Mouse (Mus musculus): ENCODE measurements at regions not wholly inside any gene's neighbourhood (a gene's known extent, or its start where the extent isn't known, plus 50 kb on each side); places are given as distances from the start of the nearest gene placed in this dataset.

GRCm38 (mm10) chr16:25199984-25200383, 86.6 kb upstream of the Tprg start:
- TF ChIP-seq USF1 (IDR thresholded peaks at IDR 0.05; ENCODE audit: low read depth, low read length) (no peak), BHLHE40 (IDR thresholded peaks at IDR 0.05; ENCODE audit: borderline replicate concordance, low read depth, low read length) (peak; percentile 37; the same call in 1 of the 2 replicates), POLR2A (IDR thresholded peaks at IDR 0.05; ENCODE audit: control insufficient read depth in 1 of 2, insufficient read depth in 1 of 2, low read depth in 1 of 2, low read length in 2 of 2, poor library complexity in 1 of 2) (no peak), MEF2A (IDR thresholded peaks at IDR 0.05; ENCODE audit: extremely low read depth, insufficient replicate concordance, low read depth, low read length, poor library complexity, severe bottlenecking) (peak; percentile 68; the same call in 1 of the 2 replicates), UBTF (IDR thresholded peaks at IDR 0.05; ENCODE audit: borderline replicate concordance, insufficient read depth, low read depth, low read length) (no peak), POLR2AphosphoS2 (IDR thresholded peaks at IDR 0.05; ENCODE audit: low read length) (no peak), E2F4 (IDR thresholded peaks at IDR 0.05; ENCODE audit: borderline replicate concordance, low read depth, low read length) (no peak), CTCF (IDR thresholded peaks at IDR 0.05 in 2 of 3, conservative IDR thresholded peaks at IDR 0.05 in 1 of 3; ENCODE audit: control insufficient read depth in 1 of 3, insufficient read depth in 1 of 3, low read depth in 2 of 3, low read length in 3 of 3, poor library complexity in 1 of 3, severe bottlenecking in 1 of 3) (no peak)
